Mouse (Mus musculus) WW6 (cell line): ENCODE results near the gene Gimap9.
"Not testable (repeated sequence)": the region's sequence is repeated elsewhere in the genome, so short reads cannot be mapped to it uniquely, and the experiment has no call there.

ENCODE experiments used
- DNase-seq: peaks from one replicate; pipeline ENCODE4 v3.0.0-alpha.2; 2013; ENCODE audit warnings: low read depth, low spot score

Gene Gimap9

GRCm38 (mm10) chr6:48664750-48665149 lies 11.2 kb upstream of the Gimap9 start:
- no peak for DNase-seq

- no peak for DNase-seq
Measured at GRCm38 (mm10) chr6:48665471-48665870, 10.5 kb upstream of the Gimap9 start.

- DNase-seq: no peak
Measured at GRCm38 (mm10) chr6:48666159-48666586, 9.8 kb upstream of the Gimap9 start.

- DNase-seq: no peak
Measured at GRCm38 (mm10) chr6:48668022-48668421, 7.9 kb upstream of the Gimap9 start.

GRCm38 (mm10) chr6:48669446-48669969 lies 6.4 kb upstream of the Gimap9 start:
- DNase-seq: no peak

GRCm38 (mm10) chr6:48674291-48675058 lies 1.5 kb upstream of the Gimap9 start:
- DNase-seq: no peak

GRCm38 (mm10) chr6:48675400-48675930 lies 464 bp upstream of the Gimap9 start:
- no peak for DNase-seq

GRCm38 (mm10) chr6:48676860-48677415 lies 1.0 kb downstream of the Gimap9 start:
- DNase-seq: no peak

GRCm38 (mm10) chr6:48677492-48678345 lies 1.8 kb downstream of the Gimap9 start:
- DNase-seq: no peak

- no peak for DNase-seq
Measured at GRCm38 (mm10) chr6:48678391-48678790, 2.5 kb downstream of the Gimap9 start.

GRCm38 (mm10) chr6:48679701-48680100 lies 3.8 kb downstream of the Gimap9 start:
- no peak for DNase-seq

GRCm38 (mm10) chr6:48680421-48680820 lies 4.5 kb downstream of the Gimap9 start:
- no peak for DNase-seq

- DNase-seq: no peak
Measured at GRCm38 (mm10) chr6:48681472-48682090, 5.7 kb downstream of the Gimap9 start.

GRCm38 (mm10) chr6:48682271-48682670 lies 6.3 kb downstream of the Gimap9 start:
- no peak for DNase-seq

GRCm38 (mm10) chr6:48683263-48683821 lies 7.4 kb downstream of the Gimap9 start:
- not testable (repeated sequence) for DNase-seq

GRCm38 (mm10) chr6:48684319-48684718 lies 8.4 kb downstream of the Gimap9 start, which contains the start of gene Gimap4:
Gene Gimap4 (plus strand): TSS chr6:48684549.
- no peak for DNase-seq

- DNase-seq: no peak
Measured at GRCm38 (mm10) chr6:48684806-48685205, 8.9 kb downstream of the Gimap9 start.

- DNase-seq: no peak
Measured at GRCm38 (mm10) chr6:48685251-48685650, 9.3 kb downstream of the Gimap9 start.

GRCm38 (mm10) chr6:48685694-48686665 lies 10.1 kb downstream of the Gimap9 start:
- no peak for DNase-seq

- no peak for DNase-seq
Measured at GRCm38 (mm10) chr6:48687077-48687476, 11.1 kb downstream of the Gimap9 start.
